Mouse (Mus musculus) spleen, adult 2 months (tissue): ENCODE measurements around the gene Ptpa.

Source experiments
- CTCF ChIP-seq: fragments of 200-500 bp; IDR thresholded peaks from 2 replicates; pipeline ENCODE4 v1.5.1; 2011; ENCODE audit warnings: mild to moderate bottlenecking, inconsistent platforms; ENCODE audit not compliant: insufficient read depth, insufficient read length, insufficient replicate concordance; ENCODE audit errors: extremely low read depth
- POLR2A ChIP-seq: fragments of 200-500 bp; IDR thresholded peaks from 2 replicates; pipeline ENCODE4 v1.6.1; 2011; ENCODE audit warnings: low read depth, low read length, inconsistent platforms

DNA sequence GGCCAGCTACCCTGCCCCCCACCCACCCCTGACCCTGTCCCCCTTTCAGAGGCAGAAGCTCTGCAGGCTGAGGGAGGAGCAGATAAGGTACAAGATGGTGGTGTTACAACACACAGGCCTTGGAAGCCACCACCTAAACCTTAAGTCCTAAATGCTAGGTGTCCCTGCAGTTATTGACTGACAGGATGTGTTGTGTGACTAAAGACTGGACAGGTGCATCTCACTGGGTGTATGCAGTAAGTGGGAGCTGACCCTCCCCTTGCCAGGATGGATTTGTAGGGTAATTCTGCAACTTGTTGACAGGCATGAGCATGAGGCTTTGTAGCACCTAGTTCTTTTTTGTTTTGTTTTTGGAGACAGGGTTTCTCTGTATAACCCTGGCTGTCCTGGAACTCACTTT lies 28.6 kb downstream of the Ptpa start:
- TF ChIP-seq CTCF (no peak), POLR2A (no peak)
